Mouse (Mus musculus) bone marrow, adult 2 months (tissue): ENCODE results near the gene Tekt4.

ENCODE experiments used
- CTCF ChIP-seq: fragments of 200-500 bp; IDR thresholded peaks from 2 replicates; pipeline ENCODE4 v1.5.1; 2011; ENCODE audit warnings: low read length, control low read depth; ENCODE audit not compliant: control insufficient read depth, insufficient read depth
- POLR2A ChIP-seq: fragments of 200-500 bp; IDR thresholded peaks from 2 replicates; pipeline ENCODE4 v1.6.1; 2011; ENCODE audit warnings: low read depth, mild to moderate bottlenecking, control low read depth, low read length, borderline replicate concordance; ENCODE audit not compliant: control insufficient read depth

DNA sequence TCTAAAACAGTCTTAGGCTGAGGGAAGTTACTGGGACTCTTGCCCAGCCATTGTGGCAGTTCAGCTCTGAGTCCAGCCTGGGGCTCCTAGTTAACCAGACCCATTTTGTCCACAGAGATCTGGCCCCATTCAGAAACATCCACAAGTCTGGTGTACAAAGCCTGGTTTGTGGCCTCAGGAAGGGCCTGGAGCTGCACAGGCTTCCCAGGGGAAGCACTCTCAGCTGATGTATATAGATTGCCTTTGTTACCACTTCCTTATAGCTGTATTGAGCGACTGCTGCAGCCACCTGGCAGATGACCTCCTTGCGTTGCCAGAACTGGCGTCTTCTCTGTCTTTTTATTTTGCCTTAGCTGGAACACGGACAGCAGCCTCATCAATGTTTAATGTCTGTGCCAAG is 9.3 kb upstream of the Tekt4 start:
- no peak for TF ChIP-seq CTCF
- TF ChIP-seq POLR2A = no peak
